Mouse (Mus musculus): ENCODE data around the gene Fcho2.

DNA sequence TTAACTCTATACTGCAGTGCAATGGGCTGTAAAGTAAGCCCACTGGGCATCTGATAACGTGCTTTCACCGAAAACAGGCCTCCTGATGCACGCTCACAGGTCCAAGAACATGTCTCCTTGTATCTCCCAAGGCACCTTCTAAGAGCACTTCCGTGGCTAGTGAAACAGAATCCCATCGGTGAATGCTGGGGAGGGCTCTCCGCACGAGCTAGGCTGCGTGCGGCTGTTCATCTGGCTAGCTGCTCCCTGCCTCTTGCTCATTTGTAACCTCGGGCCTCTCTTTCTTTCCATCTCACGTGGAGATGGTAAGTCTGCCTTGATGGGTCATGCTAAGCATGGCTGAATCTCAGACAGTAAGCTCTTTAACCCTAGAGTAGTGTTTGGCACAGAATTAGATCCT, 124.4 kb downstream of the Fcho2 start:
- TF ChIP-seq POLR2A (IDR thresholded peaks at IDR 0.05; ENCODE audit: control insufficient read depth in 1 of 2, insufficient read depth in 1 of 2, low read depth in 1 of 2, low read length in 2 of 2, poor library complexity in 1 of 2) (no peak), CTCF (IDR thresholded peaks at IDR 0.05 in 2 of 3, conservative IDR thresholded peaks at IDR 0.05 in 1 of 3; ENCODE audit: control insufficient read depth in 1 of 3, insufficient read depth in 1 of 3, low read depth in 2 of 3, low read length in 3 of 3, poor library complexity in 1 of 3, severe bottlenecking in 1 of 3) (no peak), MAFK (IDR thresholded peaks at IDR 0.05; ENCODE audit: borderline replicate concordance, low read depth, low read length) (no peak), POLR2AphosphoS2 (IDR thresholded peaks at IDR 0.05; ENCODE audit: low read length) (no peak), GATA1 (IDR thresholded peaks at IDR 0.05; ENCODE audit: low read depth, low read length) (no peak), EP300 (IDR thresholded peaks at IDR 0.05; ENCODE audit: low read depth in 1 of 2, low read length in 2 of 2) (no peak), GABPA (IDR thresholded peaks at IDR 0.05; ENCODE audit: low read depth, low read length) (no peak), MYC (IDR thresholded peaks at IDR 0.05; ENCODE audit: low read depth, low read length) (no peak), UBTF (IDR thresholded peaks at IDR 0.05; ENCODE audit: borderline replicate concordance, insufficient read depth, low read depth, low read length) (no peak), USF1 (IDR thresholded peaks at IDR 0.05; ENCODE audit: low read depth, low read length) (no peak), POLR2AphosphoS5 (IDR thresholded peaks at IDR 0.05; ENCODE audit: borderline replicate concordance, low read depth, low read length) (no peak), ZC3H11A (IDR thresholded peaks at IDR 0.05; ENCODE audit: low read depth, low read length) (no peak), TCF12 (IDR thresholded peaks at IDR 0.05; ENCODE audit: low read depth, low read length) (no peak)
